ENCODE assay signal across 7 mouse cellular contexts in the genomic region with DNA sequence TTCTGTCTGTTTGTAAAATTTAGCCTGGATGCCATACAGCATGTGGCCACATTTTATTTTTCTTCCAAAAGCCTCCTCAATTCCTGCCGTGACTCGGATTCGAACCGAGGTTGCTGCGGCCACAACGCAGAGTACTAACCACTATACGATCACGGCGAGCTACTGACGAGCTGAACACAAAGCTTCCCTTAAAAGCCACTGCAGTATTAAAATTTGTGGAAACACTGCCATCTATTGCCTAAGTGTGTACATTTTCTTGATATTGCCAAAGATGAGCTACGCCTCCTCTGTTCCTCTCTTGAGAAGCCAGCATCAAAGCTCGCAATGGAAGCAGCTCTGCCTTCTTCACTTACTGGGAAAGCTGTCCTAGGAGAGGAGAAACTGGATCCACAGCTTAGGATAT.
DNase-seq lines count a peak whose midpoint lies in the region; ATAC-seq and TF ChIP-seq lines count a peak whose summit lies in the region.

No protein-coding gene starts in this region.

- no peak overlapping the region for H3K9ac ChIP-seq in liver, embryonic 14.5 days (replicated peaks)

- H3K4me1 ChIP-seq in E14TG2a.4 (replicated peaks; ENCODE audit: low read depth, low read length): no peaks in the 10 kb centered on the region
- H3K4me1 ChIP-seq in liver, embryonic 14.5 days (replicated peaks; ENCODE audit: control insufficient read depth in 2 of 2, insufficient read depth in 2 of 2, low read length in 1 of 2): peaks cover 0 to 13% of the 10 kb centered on the region in 2 experiments; a peak in 2 of 4 replicates

- H3K4me3 ChIP-seq in E14TG2a.4 (replicated peaks; ENCODE audit: low read length): peak overlapping the region; percentile 37
- no peak overlapping the region for H3K4me3 ChIP-seq in liver, embryonic 14.5 days (ENCODE audit: insufficient read depth in 1 of 2, low read depth in 2 of 2, low read length in 2 of 2)

- no peaks in the 10 kb centered on the region for H3K36me3 ChIP-seq in E14TG2a.4 (ENCODE audit: insufficient read depth, low read length)
- no peaks in the 10 kb centered on the region for H3K36me3 ChIP-seq in liver, embryonic 14.5 days (replicated peaks; ENCODE audit: control insufficient read depth, insufficient read depth, low read depth)

- ATAC-seq in liver, embryonic 14.5 days (ENCODE audit: insufficient read depth): peak; percentile 39; the same call in 1 of the 2 replicates

- peak; percentile 13; the same call in 1 of the 2 replicates for TF ChIP-seq CTCF in E14TG2a.4 (conservative IDR thresholded peaks at IDR 0.05; ENCODE audit: low read length)
- TF ChIP-seq CTCF in liver, embryonic 14.5 days (IDR thresholded peaks at IDR 0.05; ENCODE audit: low read depth): peak; percentile 16; the same call in 1 of the 2 replicates

- TF ChIP-seq EP300 in liver, embryonic 14.5 days (IDR thresholded peaks at IDR 0.05; ENCODE audit: low read depth): no peak

- H3K27me3 ChIP-seq in E14TG2a.4 (ENCODE audit: insufficient read depth, low read length): no peaks in the 10 kb centered on the region
- no peaks in the 10 kb centered on the region for H3K27me3 ChIP-seq in liver, embryonic 14.5 days (ENCODE audit: control insufficient read depth, insufficient read depth, low read length)

- peaks cover 5% of the 10 kb centered on the region for H3K9me3 ChIP-seq in E14TG2a.4 (ENCODE audit: low read length)
- H3K9me3 ChIP-seq in liver, embryonic 14.5 days (ENCODE audit: control insufficient read depth, low read length): no peaks in the 10 kb centered on the region

- H3K4me2 ChIP-seq in liver, embryonic 14.5 days (ENCODE audit: low read depth): no peak overlapping the region

- peak; percentile 69 for DNase-seq in MN1 (ENCODE audit: low spot score)
- peak; percentile 71 for DNase-seq in embryo, embryonic 10.5 days (ENCODE audit: low spot score)
- DNase-seq in kidney, postnatal 36 days: peak; percentile 11 to 25
- no peak for DNase-seq in liver, embryonic 14.5 days (ENCODE audit: low read depth in 3 of 3, low spot score in 3 of 3)
- DNase-seq in yolk sac, embryonic 10.5 days (ENCODE audit: low spot score): peak; percentile 50
- no peak for DNase-seq in spleen, postnatal 36 days (ENCODE audit: low spot score in 2 of 2)

- no peak overlapping the region for H3K27ac ChIP-seq in liver, embryonic 14.5 days

- WGBS in liver, embryonic 14.5 days (ENCODE audit: insufficient replicate concordance): 31% methylated on average over 12 of the region's 12 CpGs

Comparison
In these comparisons a context has a peak if more than half of its experiments do, and no peak if none do; other contexts are left out.
1. DNase-seq: peak in MN1 (single experiment), embryo, embryonic 10.5 days (single experiment), kidney, postnatal 36 days (2 of 2) and yolk sac, embryonic 10.5 days (single experiment); none in liver, embryonic 14.5 days (0 of 3) and spleen, postnatal 36 days (0 of 2).